Mouse (Mus musculus) bone marrow, adult 2 months (tissue): ENCODE results near the gene Itch. TPM values are rescaled to one million over a fixed set of nuclear protein-coding genes. Genes with fewer than 3 reads are reported as not detected.

ENCODE experiments used
- H3K27ac ChIP-seq: fragments of 200-500 bp; 2 replicates; pipeline ENCODE4 v1.5.1; 2012; ENCODE audit warnings: low read depth, mild to moderate bottlenecking, control low read depth, inconsistent platforms, low read length; ENCODE audit not compliant: control insufficient read depth, poor library complexity, insufficient read depth
- H3K4me1 ChIP-seq: fragments of 200-500 bp; 2 replicates; pipeline ENCODE4 v1.6.1; 2011; ENCODE audit warnings: low read length; ENCODE audit not compliant: control insufficient read depth, insufficient read depth
- H3K4me3 ChIP-seq: fragments of 200-500 bp; replicated peaks from 2 replicates; pipeline ENCODE3; 2011; ENCODE audit warnings: mild to moderate bottlenecking, low read depth, low read length, control low read depth; ENCODE audit not compliant: control insufficient read depth
- CTCF ChIP-seq: fragments of 200-500 bp; IDR thresholded peaks from 2 replicates; pipeline ENCODE4 v1.5.1; 2011; ENCODE audit warnings: low read length, control low read depth; ENCODE audit not compliant: control insufficient read depth, insufficient read depth
- POLR2A ChIP-seq: fragments of 200-500 bp; IDR thresholded peaks from 2 replicates; pipeline ENCODE4 v1.6.1; 2011; ENCODE audit warnings: low read depth, mild to moderate bottlenecking, control low read depth, low read length, borderline replicate concordance; ENCODE audit not compliant: control insufficient read depth
- WGBS: fragments of 180-500 bp; shearing (Covaris S2); methylation state at CpG from one replicate; pipeline ENCODE4 v1.1.7; 2018; 5-methylcytosine and 5-hydroxymethylcytosine counted together
- polyA plus RNA-seq: library from polyadenylated mRNA; stranded (reverse); fragments of >200 nt; gene quantifications from 2 replicates; pipeline ENCODE4 v1.2.4, GENCODE M21; 2011; ENCODE audit warnings: low replicate concordance; ENCODE audit not compliant: missing spikeins, insufficient read depth, insufficient read length

The Itch gene
- polyA plus RNA-seq, 1 experiment: 21.0 TPM

DNA sequence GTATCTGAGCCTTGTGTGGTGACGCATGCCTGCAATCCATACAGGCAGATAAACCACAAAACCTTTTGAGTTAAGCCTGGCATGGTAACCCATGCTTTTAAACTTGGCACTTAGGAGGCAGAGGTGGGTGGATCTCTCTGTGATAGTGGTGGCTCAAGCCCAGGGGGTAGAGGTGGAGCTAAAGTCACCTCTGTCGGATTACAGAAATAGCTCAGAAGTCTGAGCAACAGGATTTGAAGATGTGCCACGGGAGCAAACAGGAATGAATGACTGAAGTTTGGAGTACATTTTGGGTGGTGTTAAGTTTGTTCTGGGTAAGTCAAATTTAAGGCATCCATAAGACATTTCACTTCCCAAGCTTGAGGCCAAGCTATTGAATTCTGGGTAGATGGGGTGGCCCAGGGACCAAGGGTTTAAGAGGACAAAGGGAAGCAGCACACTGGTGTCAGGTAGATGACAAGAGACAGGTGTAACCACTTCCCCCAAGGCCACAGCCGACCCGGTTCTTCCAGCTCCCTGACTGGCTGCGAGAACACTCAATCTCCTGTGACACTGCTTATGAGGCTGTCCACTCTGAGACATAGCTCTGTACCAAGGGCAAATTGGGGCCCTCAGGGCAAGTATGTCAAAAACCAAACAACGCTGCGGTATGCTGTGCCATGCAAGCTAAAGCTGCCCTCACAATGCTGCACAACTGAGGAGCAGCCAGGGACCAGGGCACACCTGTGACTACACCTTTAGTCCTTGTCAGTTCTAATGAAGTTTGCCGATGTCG, 139.3 kb downstream of the Itch start:
- Histone ChIP-seq H3K4me3 (no peak overlapping the region), H3K4me1 (no peaks in the 10 kb centered on the region), H3K27ac (no peak overlapping the region)
- TF ChIP-seq CTCF (no peak), POLR2A (no peak)
- 66% methylated on average over 10 of the region's 10 CpGs for WGBS

DNA sequence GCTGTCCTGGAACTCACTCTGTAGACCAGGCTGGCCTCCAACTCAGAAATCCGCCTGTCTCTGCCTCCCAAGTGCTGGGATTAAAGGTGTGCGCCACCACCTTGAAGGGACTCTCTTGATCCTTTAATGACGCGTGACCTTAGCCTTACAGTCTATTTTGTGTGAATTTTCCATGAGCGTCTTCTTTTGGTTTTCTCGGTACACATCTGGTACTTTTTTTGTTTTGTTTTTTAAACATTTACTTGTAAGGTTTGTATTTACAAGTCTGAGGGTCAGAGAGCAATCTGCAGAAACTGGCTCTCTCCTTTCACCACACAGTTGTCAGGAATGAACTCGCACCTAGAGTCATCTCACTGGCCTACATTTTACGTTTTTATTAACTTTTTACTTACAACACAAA, 140.3 kb downstream of the Itch start:
- no peak overlapping the region for H3K4me3 ChIP-seq
- H3K27ac ChIP-seq: no peak overlapping the region
- 90% methylated on average over 8 of the region's 8 CpGs for WGBS
- TF ChIP-seq POLR2A (no peak), CTCF (no peak)
- H3K4me1 ChIP-seq: no peaks in the 10 kb centered on the region

DNA sequence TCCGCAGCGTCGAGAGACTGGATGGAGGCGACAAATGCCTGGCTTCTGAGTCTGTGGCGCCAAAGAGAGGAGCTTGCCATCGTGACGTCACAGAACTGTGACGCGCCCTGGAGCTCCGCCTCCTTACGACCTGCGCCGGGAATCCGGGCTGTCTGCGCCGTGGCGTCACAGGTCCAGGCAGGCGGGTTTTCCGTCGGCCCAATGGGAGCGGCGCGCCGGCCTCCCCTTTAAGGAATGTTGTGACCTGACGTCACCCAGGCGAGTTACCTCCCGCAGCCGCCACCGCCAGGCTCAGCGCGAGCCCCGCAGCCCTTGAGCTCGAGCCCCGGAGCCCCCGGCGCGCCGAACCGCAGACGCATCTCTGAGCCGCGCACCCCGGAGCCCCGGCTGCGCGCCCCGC, 142.9 kb downstream of the Itch start, which contains the start of gene Map1lc3a:
Gene Map1lc3a (plus strand): TSS at position 103 of the 400 bp plus-strand sequence.
- peak within 1 kb of the TSS; percentile 43; the same call in 1 of the 2 replicates for H3K27ac ChIP-seq

More for the DNA sequence above, 142.9 kb downstream of the Itch start, which contains the start of gene Map1lc3a:
- H3K4me1 ChIP-seq: no peaks in the 10 kb centered on the region
- TF ChIP-seq POLR2A (no peak; the same call in 1 of the 2 replicates), CTCF (no peak)
- WGBS: 1% methylated on average over 47 of the region's 47 CpGs
- H3K4me3 ChIP-seq: peak within 1 kb of the TSS; percentile 75

Other genes with a start within 250 kb of the Itch start
- 46.8 and 88.6 TPM in 2 replicates for gene Eif2s2, start 240.6 kb upstream of the Itch start, polyA plus RNA-seq
- gene Gm14226, start 115.2 kb upstream of the Itch start, polyA plus RNA-seq: not detected in 2 replicates
- gene Ahcy, start 59.0 kb upstream of the Itch start, polyA plus RNA-seq: 11.7 and 18.5 TPM in 2 replicates
- gene Dynlrb1, start 103.0 kb downstream of the Itch start, polyA plus RNA-seq: 89.3 and 102 TPM in 2 replicates
- gene Map1lc3a, start 142.8 kb downstream of the Itch start, polyA plus RNA-seq: 33.5 and 41.2 TPM in 2 replicates
- 13.5 and 14.6 TPM in 2 replicates for gene Pigu, start 223.9 kb downstream of the Itch start, polyA plus RNA-seq
- gene Trp53inp2, start 247.6 kb downstream of the Itch start, polyA plus RNA-seq: 15.1 and 17.4 TPM in 2 replicates